ENCODE assay signal across 9 mouse cellular contexts in genomic region chr17:74673251-74673650, GRCm38 (mm10). TPM values are rescaled to one million over a fixed set of nuclear protein-coding genes. Genes with fewer than 3 reads are reported as not detected.
DNase-seq lines count a peak whose midpoint lies in the region; ATAC-seq and TF ChIP-seq lines count a peak whose summit lies in the region.
"Had no signal": no experiment of that assay in that cellular context is flagged by ENCODE, and none has a peak within 500 bp of the region (broad histone marks: within the 10 kb centered on the region; RNA-seq: fewer than 3 reads in every experiment).

No protein-coding gene starts in this region.

- H3K9me3 ChIP-seq in forebrain, embryonic 14.5 days (replicated peaks; ENCODE audit: control insufficient read depth, low read length), result no peaks in the 10 kb centered on the region
- H3K9me3 ChIP-seq in forebrain, embryonic 15.5 days, result no peaks in the 10 kb centered on the region
- no peaks in the 10 kb centered on the region for H3K9me3 ChIP-seq in liver, postnatal 0 days (ENCODE audit: low read length)
- no peaks in the 10 kb centered on the region for H3K9me3 ChIP-seq in liver, embryonic 11.5 days (ENCODE audit: control insufficient read depth, low read length)
- H3K9me3 ChIP-seq: midbrain, embryonic 12.5 days had no signal

- intact Hi-C loops in heart, postnatal 36 days (cut with DNase I), result no loop called here

- peak; percentile 75 for DNase-seq in forebrain, embryonic 14.5 days (ENCODE audit: low spot score)
- DNase-seq in liver, postnatal 0 days, result no peak
- no peak for DNase-seq in liver, embryonic 11.5 days (ENCODE audit: low spot score)
- DNase-seq in R1 (ENCODE audit: low read depth, low spot score), result peak; percentile 65
- peak; percentile 13 to 18 for DNase-seq in heart, postnatal 36 days
- peak; percentile 4 for DNase-seq in retina, adult 2 months (ENCODE audit: low read depth, low spot score)
- no peak for DNase-seq in right cerebral cortex, postnatal 25 days

- no peaks in the 10 kb centered on the region for H3K27me3 ChIP-seq in forebrain, embryonic 14.5 days (replicated peaks; ENCODE audit: control insufficient read depth, insufficient read depth, low read length)
- no peaks in the 10 kb centered on the region for H3K27me3 ChIP-seq in forebrain, embryonic 15.5 days
- H3K27me3 ChIP-seq in liver, postnatal 0 days (ENCODE audit: insufficient read depth, low read length), result no peaks in the 10 kb centered on the region
- no peaks in the 10 kb centered on the region for H3K27me3 ChIP-seq in liver, embryonic 11.5 days (replicated peaks; ENCODE audit: control insufficient read depth, insufficient read depth, low read length)
- H3K27me3 ChIP-seq: midbrain, embryonic 12.5 days had no signal

- no peak overlapping the region for H3K27ac ChIP-seq in forebrain, embryonic 14.5 days (ENCODE audit: low read depth, low read length)
- H3K27ac ChIP-seq in forebrain, embryonic 15.5 days (replicated peaks), result no peak overlapping the region
- no peak overlapping the region for H3K27ac ChIP-seq in liver, postnatal 0 days (ENCODE audit: low read depth)
- no peak overlapping the region for H3K27ac ChIP-seq in liver, embryonic 11.5 days (ENCODE audit: low read depth, low read length)
- H3K27ac ChIP-seq: midbrain, embryonic 12.5 days had no signal

- no peak overlapping the region for H3K9ac ChIP-seq in forebrain, embryonic 14.5 days (ENCODE audit: low read length)
- no peak overlapping the region for H3K9ac ChIP-seq in forebrain, embryonic 15.5 days (replicated peaks)
- H3K9ac ChIP-seq in liver, postnatal 0 days (replicated peaks), result no peak overlapping the region
- H3K9ac ChIP-seq in liver, embryonic 11.5 days (ENCODE audit: low read depth, low read length), result no peak overlapping the region
- H3K9ac ChIP-seq: midbrain, embryonic 12.5 days had no signal

- peaks cover 63% of the 10 kb centered on the region for H3K36me3 ChIP-seq in forebrain, embryonic 14.5 days (ENCODE audit: control insufficient read depth, insufficient read depth, low read length)
- H3K36me3 ChIP-seq in forebrain, embryonic 15.5 days, result peaks cover 63% of the 10 kb centered on the region
- H3K36me3 ChIP-seq in liver, postnatal 0 days (replicated peaks; ENCODE audit: insufficient read depth, low read length), result peaks cover 68% of the 10 kb centered on the region
- peaks cover 26% of the 10 kb centered on the region for H3K36me3 ChIP-seq in liver, embryonic 11.5 days (ENCODE audit: control insufficient read depth, insufficient read depth, low read length)

- ATAC-seq in forebrain, embryonic 14.5 days, result no peak
- ATAC-seq in forebrain, embryonic 15.5 days (replicated peaks), result no peak
- ATAC-seq in liver, postnatal 0 days, result no peak
- no peak for ATAC-seq in liver, embryonic 11.5 days (replicated peaks; ENCODE audit: low FRiP score)

- H3K4me2 ChIP-seq in forebrain, embryonic 14.5 days (ENCODE audit: low read length), result no peak overlapping the region
- no peak overlapping the region for H3K4me2 ChIP-seq in forebrain, embryonic 15.5 days (replicated peaks)
- H3K4me2 ChIP-seq in liver, postnatal 0 days (ENCODE audit: low read depth, low read length), result no peak overlapping the region
- H3K4me2 ChIP-seq in liver, embryonic 11.5 days, result no peak overlapping the region
- H3K4me2 ChIP-seq: midbrain, embryonic 12.5 days had no signal

- no peaks in the 10 kb centered on the region for H3K4me1 ChIP-seq in forebrain, embryonic 14.5 days (ENCODE audit: control insufficient read depth, insufficient read depth, low read length)
- no peaks in the 10 kb centered on the region for H3K4me1 ChIP-seq in forebrain, embryonic 15.5 days
- no peaks in the 10 kb centered on the region for H3K4me1 ChIP-seq in liver, postnatal 0 days (ENCODE audit: insufficient read depth)
- no peaks in the 10 kb centered on the region for H3K4me1 ChIP-seq in liver, embryonic 11.5 days (replicated peaks; ENCODE audit: control insufficient read depth, insufficient read depth, low read length)
- H3K4me1 ChIP-seq: midbrain, embryonic 12.5 days had no signal

- TF ChIP-seq EP300 in liver, postnatal 0 days (IDR thresholded peaks at IDR 0.05; ENCODE audit: low read depth), result no peak

- TF ChIP-seq CTCF in liver, postnatal 0 days (IDR thresholded peaks at IDR 0.05; ENCODE audit: low read depth), result peak; percentile 73

- H3K4me3 ChIP-seq in forebrain, embryonic 14.5 days (ENCODE audit: low read depth, low read length), result no peak overlapping the region
- no peak overlapping the region for H3K4me3 ChIP-seq in forebrain, embryonic 15.5 days
- H3K4me3 ChIP-seq in liver, postnatal 0 days (ENCODE audit: low read depth, low read length), result no peak overlapping the region
- no peak overlapping the region for H3K4me3 ChIP-seq in liver, embryonic 11.5 days (ENCODE audit: low read depth, low read length)
- H3K4me3 ChIP-seq: midbrain, embryonic 12.5 days had no signal

RNA-seq across cellular contexts. Expression of gene Ttc27, which starts 44.3 kb away (rescaled TPM):
- 19.7 and 20.7 TPM in 2 replicates for polyA plus RNA-seq in forebrain, embryonic 14.5 days (2014; fragmentation: Nextera tagmentation; extraction: Ambion mirVana)
- 16.3 and 18.4 TPM in 2 replicates for polyA plus RNA-seq in forebrain, embryonic 15.5 days (2015; fragmentation: Nextera tagmentation; extraction: Ambion mirVana)
- polyA plus RNA-seq in liver, postnatal 0 days (2015; fragmentation: Nextera tagmentation; extraction: Ambion mirVana), result 6.0 and 7.1 TPM in 2 replicates
- 37.6 and 40.4 TPM in 2 replicates for polyA plus RNA-seq in liver, embryonic 11.5 days (2014; fragmentation: Nextera tagmentation; extraction: Ambion mirVana)
- total RNA-seq in heart, postnatal 36 days (2021), result 10 to 100 TPM; 10.4 to 14.6 TPM

Comparison
In these comparisons a context has a peak if more than half of its experiments do, and no peak if none do; other contexts are left out.
1. DNase-seq: peak in forebrain, embryonic 14.5 days (single experiment), R1 (single experiment), heart, postnatal 36 days (2 of 2) and retina, adult 2 months (single experiment); none in liver, postnatal 0 days (single experiment), liver, embryonic 11.5 days (single experiment) and right cerebral cortex, postnatal 25 days (single experiment).